Mouse (Mus musculus): Measurements from ENCODE around the gene Iars2. TPM values are rescaled to one million over a fixed set of nuclear protein-coding genes. Genes with fewer than 3 reads are reported as not detected.

Gene Iars2
- total and polyA plus RNA-seq, 3 experiments: 39.9 to 43.9 TPM; not detected in 1

DNA sequence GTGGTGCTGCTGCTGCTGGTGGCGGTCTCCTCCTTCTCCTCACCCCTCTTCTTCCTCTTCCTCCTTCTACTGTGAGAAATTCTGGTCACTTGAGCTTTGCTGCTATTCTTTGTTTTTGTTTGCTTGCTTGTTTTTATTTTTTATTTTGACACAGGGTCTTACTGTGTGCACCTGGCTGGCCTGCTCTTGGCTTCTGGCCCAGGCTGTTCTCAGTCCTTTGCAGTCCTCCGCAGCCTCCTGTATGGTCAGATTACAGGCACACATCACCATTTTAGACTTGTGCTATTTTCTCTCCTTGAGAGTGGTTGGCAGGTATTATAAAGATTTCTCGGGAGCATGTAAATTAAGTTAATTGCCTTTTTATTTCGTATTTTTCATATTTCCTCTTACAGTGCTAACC is 4.9 kb upstream of the Iars2 start:
- DNase-seq (ENCODE audit: low read depth, low spot score): no peak
- Histone ChIP-seq H3K4me3 (ENCODE audit: control insufficient read depth in 1 of 2, insufficient read depth in 1 of 2, low read depth in 2 of 2, low read length in 2 of 2) (no peak overlapping the region), H3K27ac (ENCODE audit: control insufficient read depth, low read depth, low read length) (no peak overlapping the region), H3K36me3 (ENCODE audit: control insufficient read depth in 1 of 2, insufficient read depth in 2 of 2, low read length in 2 of 2) (peaks cover 0 to 9% of the 10 kb centered on the region in 2 experiments; a peak in 2 of 4 replicates), H3K79me2 (ENCODE audit: control insufficient read depth, insufficient read depth, low read length, poor library complexity) (peaks cover 1% of the 10 kb centered on the region; the same call in 1 of the 2 replicates), H3K9me3 (replicated peaks; ENCODE audit: insufficient read depth, low read length) (no peaks in the 10 kb centered on the region), H3K9ac (ENCODE audit: control insufficient read depth, low read depth, low read length, poor library complexity, severe bottlenecking) (no peak overlapping the region), H3K27me3 (ENCODE audit: control insufficient read depth in 1 of 2, insufficient read depth in 2 of 2, low read length in 2 of 2) (no peaks in the 10 kb centered on the region), H3K4me1 (ENCODE audit: control insufficient read depth in 1 of 2, insufficient read depth in 2 of 2, low read length in 2 of 2) (peaks cover 2 to 11% of the 10 kb centered on the region in 2 experiments; a peak in 2 of 4 replicates)
- no peak for TF ChIP-seq TBP (IDR thresholded peaks at IDR 0.05; ENCODE audit: low read depth, low read length)
- TF ChIP-seq USF1 (IDR thresholded peaks at IDR 0.05; ENCODE audit: low read depth, low read length): no peak
- no peak for TF ChIP-seq POLR2AphosphoS2 (IDR thresholded peaks at IDR 0.05; ENCODE audit: low read length)
- TF ChIP-seq CTCF (IDR thresholded peaks at IDR 0.05 in 2 of 3, conservative IDR thresholded peaks at IDR 0.05 in 1 of 3; ENCODE audit: control insufficient read depth in 1 of 3, insufficient read depth in 1 of 3, low read depth in 2 of 3, low read length in 3 of 3, poor library complexity in 1 of 3, severe bottlenecking in 1 of 3): no peak
- TF ChIP-seq USF2 (IDR thresholded peaks at IDR 0.05; ENCODE audit: borderline replicate concordance in 1 of 2, insufficient read depth in 1 of 2, low read depth in 1 of 2, low read length in 2 of 2): no peak
- no peak for TF ChIP-seq ELF1 (IDR thresholded peaks at IDR 0.05; ENCODE audit: low read depth, low read length)
- no peak for TF ChIP-seq MAFK (IDR thresholded peaks at IDR 0.05; ENCODE audit: borderline replicate concordance, low read depth, low read length)
- no peak for TF ChIP-seq ZKSCAN1 (IDR thresholded peaks at IDR 0.05; ENCODE audit: low read depth, low read length)
- no peak for TF ChIP-seq TCF12 (IDR thresholded peaks at IDR 0.05; ENCODE audit: low read depth, low read length)
- TF ChIP-seq JUND (IDR thresholded peaks at IDR 0.05; ENCODE audit: low read depth, low read length): no peak
- TF ChIP-seq HCFC1 (IDR thresholded peaks at IDR 0.05; ENCODE audit: low read depth, low read length): no peak
- TF ChIP-seq ZC3H11A (IDR thresholded peaks at IDR 0.05; ENCODE audit: low read depth, low read length): no peak
- TF ChIP-seq KAT2A (conservative IDR thresholded peaks at IDR 0.05; ENCODE audit: low read depth, low read length): no peak

DNA sequence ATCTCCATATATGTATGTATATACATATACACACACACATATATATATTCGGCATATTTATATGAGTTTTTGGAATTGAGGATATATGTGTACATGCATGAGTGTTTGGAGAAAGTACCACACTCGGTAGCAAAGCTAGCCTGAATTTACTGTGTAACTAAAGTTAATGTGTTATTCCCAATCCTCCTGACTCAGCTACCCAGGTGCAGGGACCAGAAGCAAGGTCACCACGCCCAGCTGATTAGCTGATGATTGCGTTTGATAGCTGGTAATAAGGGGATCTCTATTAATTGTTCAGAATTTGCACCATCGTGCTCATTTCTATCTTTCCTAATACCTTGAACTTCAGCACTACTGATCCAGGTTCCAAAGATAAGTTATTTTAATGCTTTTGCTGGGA is 4.5 kb upstream of the Iars2 start:
- peaks cover 2 to 11% of the 10 kb centered on the region in 2 experiments; a peak in 2 of 4 replicates for H3K4me1 ChIP-seq (ENCODE audit: control insufficient read depth in 1 of 2, insufficient read depth in 2 of 2, low read length in 2 of 2)

DNA sequence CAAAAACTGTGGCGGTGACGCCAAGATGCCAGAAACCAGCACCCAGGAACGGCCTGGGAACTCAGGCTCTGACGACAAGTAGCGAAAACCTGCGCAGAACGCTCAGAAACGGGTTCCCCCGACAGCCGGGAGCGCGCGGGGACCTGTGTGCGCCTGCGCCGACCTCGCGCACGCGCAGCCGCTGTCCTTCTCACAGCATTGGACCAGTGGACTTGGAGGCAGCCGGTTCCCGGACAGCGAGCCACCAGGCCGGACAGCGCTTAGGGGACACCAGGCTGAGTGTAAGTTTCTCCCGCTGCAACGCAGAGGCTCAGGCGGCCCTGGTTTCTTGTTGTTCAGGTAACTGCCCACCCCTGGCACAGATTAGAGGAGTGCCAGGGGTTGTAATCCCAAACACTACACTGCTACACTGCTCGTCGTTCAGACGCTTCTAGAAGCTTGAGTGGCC is 2.8 kb upstream of the Iars2 start, which contains the start of gene Bpnt1:
Bpnt1 (plus strand) TSS at position 167 of the 448 bp plus-strand sequence.
- peaks cover 9% of the 10 kb centered on the region for H3K79me2 ChIP-seq (ENCODE audit: control insufficient read depth, insufficient read depth, low read length, poor library complexity)
- peak within 1 kb of the TSS; percentile 83 for H3K9ac ChIP-seq (ENCODE audit: control insufficient read depth, low read depth, low read length, poor library complexity, severe bottlenecking)
- H3K4me3 ChIP-seq (ENCODE audit: control insufficient read depth in 1 of 2, insufficient read depth in 1 of 2, low read depth in 2 of 2, low read length in 2 of 2): peak within 1 kb of the TSS; percentile 81 to 84
- no peaks in the 10 kb centered on the region for H3K27me3 ChIP-seq (ENCODE audit: control insufficient read depth in 1 of 2, insufficient read depth in 2 of 2, low read length in 2 of 2)
- H3K27ac ChIP-seq (ENCODE audit: control insufficient read depth, low read depth, low read length): peak within 1 kb of the TSS; percentile 90
- peak; percentile 95 for DNase-seq (ENCODE audit: low read depth, low spot score)
- H3K9me3 ChIP-seq (replicated peaks; ENCODE audit: insufficient read depth, low read length): no peaks in the 10 kb centered on the region
- peaks cover 0 to 10% of the 10 kb centered on the region in 2 experiments; a peak in 2 of 4 replicates for H3K36me3 ChIP-seq (ENCODE audit: control insufficient read depth in 1 of 2, insufficient read depth in 2 of 2, low read length in 2 of 2)
- H3K4me1 ChIP-seq (ENCODE audit: control insufficient read depth in 1 of 2, insufficient read depth in 2 of 2, low read length in 2 of 2): peaks cover 2 to 11% of the 10 kb centered on the region in 2 experiments; a peak in 2 of 4 replicates
- TF ChIP-seq ZKSCAN1 (IDR thresholded peaks at IDR 0.05; ENCODE audit: low read depth, low read length) (no peak), GATA1 (IDR thresholded peaks at IDR 0.05; ENCODE audit: low read depth, low read length) (no peak), MAZ (IDR thresholded peaks at IDR 0.05; ENCODE audit: low read depth, low read length) (no peak), ZMIZ1 (IDR thresholded peaks at IDR 0.05; ENCODE audit: low read depth, low read length) (peak; percentile 92), MEF2A (IDR thresholded peaks at IDR 0.05; ENCODE audit: extremely low read depth, insufficient replicate concordance, low read depth, low read length, poor library complexity, severe bottlenecking) (0 out of 2 replicates have a peak, but pooled peaks have one; percentile 33), SIN3A (IDR thresholded peaks at IDR 0.05; ENCODE audit: low read length) (peak; percentile 64), GABPA (IDR thresholded peaks at IDR 0.05; ENCODE audit: low read depth, low read length) (no peak), CTCF (IDR thresholded peaks at IDR 0.05 in 2 of 3, conservative IDR thresholded peaks at IDR 0.05 in 1 of 3; ENCODE audit: control insufficient read depth in 1 of 3, insufficient read depth in 1 of 3, low read depth in 2 of 3, low read length in 3 of 3, poor library complexity in 1 of 3, severe bottlenecking in 1 of 3) (no peak), CHD1 (IDR thresholded peaks at IDR 0.05; ENCODE audit: low read depth, low read length) (no peak), TBP (IDR thresholded peaks at IDR 0.05; ENCODE audit: low read depth, low read length) (peak; percentile 67), EP300 (IDR thresholded peaks at IDR 0.05; ENCODE audit: low read depth in 1 of 2, low read length in 2 of 2) (no peak), MAFK (IDR thresholded peaks at IDR 0.05; ENCODE audit: borderline replicate concordance, low read depth, low read length) (no peak), POLR2A (IDR thresholded peaks at IDR 0.05; ENCODE audit: control insufficient read depth in 1 of 2, insufficient read depth in 1 of 2, low read depth in 1 of 2, low read length in 2 of 2, poor library complexity in 1 of 2) (peak; percentile 67 to 92), MXI1 (IDR thresholded peaks at IDR 0.05; ENCODE audit: low read depth, low read length) (no peak; the same call in 1 of the 2 replicates)

More for the DNA sequence above, 4.5 kb upstream of the Iars2 start:
- DNase-seq (ENCODE audit: low read depth, low spot score): no peak
- Histone ChIP-seq H3K79me2 (ENCODE audit: control insufficient read depth, insufficient read depth, low read length, poor library complexity) (peaks cover 6% of the 10 kb centered on the region), H3K4me3 (ENCODE audit: control insufficient read depth in 1 of 2, insufficient read depth in 1 of 2, low read depth in 2 of 2, low read length in 2 of 2) (no peak overlapping the region), H3K36me3 (ENCODE audit: control insufficient read depth in 1 of 2, insufficient read depth in 2 of 2, low read length in 2 of 2) (peaks cover 0 to 9% of the 10 kb centered on the region in 2 experiments; a peak in 2 of 4 replicates), H3K9me3 (replicated peaks; ENCODE audit: insufficient read depth, low read length) (no peaks in the 10 kb centered on the region), H3K27ac (ENCODE audit: control insufficient read depth, low read depth, low read length) (no peak overlapping the region), H3K9ac (ENCODE audit: control insufficient read depth, low read depth, low read length, poor library complexity, severe bottlenecking) (no peak overlapping the region), H3K27me3 (ENCODE audit: control insufficient read depth in 1 of 2, insufficient read depth in 2 of 2, low read length in 2 of 2) (no peaks in the 10 kb centered on the region)
- TF ChIP-seq SMC3 (IDR thresholded peaks at IDR 0.05; ENCODE audit: low read depth, low read length) (no peak), GABPA (IDR thresholded peaks at IDR 0.05; ENCODE audit: low read depth, low read length) (no peak), MAFK (IDR thresholded peaks at IDR 0.05; ENCODE audit: borderline replicate concordance, low read depth, low read length) (no peak)

Data from MEL (cell line).